Mouse (Mus musculus) hindbrain, embryonic 14.5 days (tissue): ENCODE measurements at regions not wholly inside any gene's neighbourhood (a gene's known extent, or its start where the extent isn't known, plus 50 kb on each side); places are given as distances from the start of the nearest gene placed in this dataset.

Experiments used
- ATAC-seq: fragments of 200-750 bp; cut with Nextera tagmentation; 2 replicates; pipeline ENCODE4 v1.8.0; 2017; ENCODE audit warnings: moderate number of reproducible peaks, mild to moderate bottlenecking, moderate TSS enrichment, moderate library complexity; ENCODE audit not compliant: low FRiP score
- DNase-seq: peaks from one replicate; pipeline ENCODE4 v3.0.0-alpha.2; 2015; ENCODE audit warnings: low spot score
- H3K27ac ChIP-seq: fragments of 300-500 bp; sonication (generic); 2 replicates; pipeline ENCODE4 v1.5.1; 2014; ENCODE audit warnings: mild to moderate bottlenecking, moderate library complexity
- H3K27me3 ChIP-seq: fragments of 300-500 bp; sonication (generic); 2 replicates; pipeline ENCODE4 v1.6.1; 2014; ENCODE audit warnings: mild to moderate bottlenecking, low read length, mixed read lengths; ENCODE audit not compliant: control insufficient read depth, insufficient read depth
- H3K36me3 ChIP-seq: fragments of 300-500 bp; sonication (generic); replicated peaks from 2 replicates; pipeline ENCODE4 v1.6.1; 2014; ENCODE audit not compliant: control insufficient read depth, insufficient read depth
- H3K4me1 ChIP-seq: fragments of 300-500 bp; sonication (generic); replicated peaks from 2 replicates; pipeline ENCODE4 v1.6.1; 2014; ENCODE audit warnings: antibody characterized with exemption, low read length, mixed read lengths; ENCODE audit not compliant: control insufficient read depth, insufficient read depth
- H3K4me2 ChIP-seq: fragments of 300-500 bp; sonication (generic); replicated peaks from 2 replicates; pipeline ENCODE4 v1.6.1; 2014; ENCODE audit warnings: mild to moderate bottlenecking, moderate library complexity
- H3K4me3 ChIP-seq: fragments of 300-500 bp; sonication (generic); replicated peaks from 2 replicates; pipeline ENCODE4 v1.5.1; 2014; ENCODE audit warnings: mild to moderate bottlenecking, low read length
- H3K9ac ChIP-seq: fragments of 300-500 bp; sonication (generic); 2 replicates; pipeline ENCODE4 v1.6.1; 2014
- H3K9me3 ChIP-seq: fragments of 300-500 bp; sonication (generic); 2 replicates; pipeline ENCODE4 v1.6.1; 2016; ENCODE audit warnings: low read length; ENCODE audit not compliant: control insufficient read depth
- WGBS: fragments of 180-500 bp; shearing (Covaris S2); extraction: QIAGEN DNeasy Blood & Tissue Kit; methylation state at CpG from one replicate; pipeline ENCODE4 v1.1.7; 2014; 5-methylcytosine and 5-hydroxymethylcytosine counted together

- no peaks in the 10 kb centered on the region for H3K36me3 ChIP-seq
- ATAC-seq, result no peak
- no peaks in the 10 kb centered on the region for H3K9me3 ChIP-seq
- no peaks in the 10 kb centered on the region for H3K4me1 ChIP-seq
- no peaks in the 10 kb centered on the region for H3K27me3 ChIP-seq
- H3K4me3 ChIP-seq, result no peak overlapping the region
- no peak for DNase-seq
- no peak overlapping the region for H3K27ac ChIP-seq
- no peak overlapping the region for H3K9ac ChIP-seq
- H3K4me2 ChIP-seq, result no peak overlapping the region
- WGBS, result 75% methylated on average over 3 of the region's 3 CpGs
These were observed 62.1 kb downstream of the 4933412E24Rik start for GRCm38 (mm10) chr15:59954345-59954744.

GRCm38 (mm10) chr15:59953857-59954256, 62.6 kb downstream of the 4933412E24Rik start:
- 86% methylated on average over 4 of the region's 4 CpGs for WGBS
- no peak overlapping the region for H3K4me3 ChIP-seq
- no peaks in the 10 kb centered on the region for H3K4me1 ChIP-seq
- no peaks in the 10 kb centered on the region for H3K36me3 ChIP-seq
- no peaks in the 10 kb centered on the region for H3K27me3 ChIP-seq
- no peak overlapping the region for H3K4me2 ChIP-seq
- H3K27ac ChIP-seq, result no peak overlapping the region
- no peak overlapping the region for H3K9ac ChIP-seq
- DNase-seq (no peak), ATAC-seq (no peak)
- H3K9me3 ChIP-seq, result no peaks in the 10 kb centered on the region

- ATAC-seq (no peak), DNase-seq (no peak)
- 85% methylated on average over 3 of the region's 3 CpGs for WGBS
- Histone ChIP-seq H3K4me2 (no peak overlapping the region), H3K9me3 (no peaks in the 10 kb centered on the region), H3K27ac (no peak overlapping the region), H3K4me1 (no peaks in the 10 kb centered on the region), H3K9ac (no peak overlapping the region), H3K36me3 (no peaks in the 10 kb centered on the region), H3K4me3 (no peak overlapping the region), H3K27me3 (no peaks in the 10 kb centered on the region)
These were observed 65.7 kb downstream of the 4933412E24Rik start for GRCm38 (mm10) chr15:59950617-59951216.

GRCm38 (mm10) chr15:59945208-59945607, 71.2 kb downstream of the 4933412E24Rik start:
- WGBS, result 11% methylated on average over 8 of the region's 8 CpGs
- DNase-seq, result no peak
- no peak overlapping the region for H3K4me2 ChIP-seq
- H3K9ac ChIP-seq, result no peak overlapping the region
- no peaks in the 10 kb centered on the region for H3K27me3 ChIP-seq
- H3K4me3 ChIP-seq, result no peak overlapping the region
- no peak overlapping the region for H3K27ac ChIP-seq
- no peaks in the 10 kb centered on the region for H3K36me3 ChIP-seq
- no peaks in the 10 kb centered on the region for H3K9me3 ChIP-seq
- no peak; the same call in 1 of the 2 replicates for ATAC-seq
- H3K4me1 ChIP-seq, result no peaks in the 10 kb centered on the region

- Histone ChIP-seq H3K9ac (peak overlapping the region; percentile 3; the same call in 1 of the 2 replicates), H3K4me3 (no peak overlapping the region), H3K4me1 (no peaks in the 10 kb centered on the region; the same call in 1 of the 2 replicates), H3K36me3 (no peaks in the 10 kb centered on the region), H3K9me3 (no peaks in the 10 kb centered on the region), H3K27ac (peak overlapping the region; percentile 29; the same call in 1 of the 2 replicates), H3K4me2 (no peak overlapping the region), H3K27me3 (no peaks in the 10 kb centered on the region)
- 39% methylated on average over 5 of the region's 5 CpGs for WGBS
- peak; percentile 35 for DNase-seq
- no peak for ATAC-seq
These were observed 79.9 kb downstream of the 4933412E24Rik start for GRCm38 (mm10) chr15:59936486-59936885.

GRCm38 (mm10) chr15:59913860-59914259, 102.6 kb downstream of the 4933412E24Rik start:
- Histone ChIP-seq H3K27ac (no peak overlapping the region), H3K4me2 (no peak overlapping the region), H3K4me3 (no peak overlapping the region), H3K36me3 (no peaks in the 10 kb centered on the region), H3K9ac (no peak overlapping the region), H3K27me3 (no peaks in the 10 kb centered on the region), H3K9me3 (no peaks in the 10 kb centered on the region), H3K4me1 (no peaks in the 10 kb centered on the region)
- ATAC-seq, result no peak
- WGBS, result 56% methylated on average over 4 of the region's 4 CpGs
- no peak for DNase-seq

GRCm38 (mm10) chr15:59908300-59908699, 108.1 kb downstream of the 4933412E24Rik start:
- H3K36me3 ChIP-seq, result no peaks in the 10 kb centered on the region
- no peak overlapping the region for H3K4me3 ChIP-seq
- WGBS, result 84% methylated on average over 2 of the region's 2 CpGs
- H3K9ac ChIP-seq, result no peak overlapping the region
- H3K4me2 ChIP-seq, result no peak overlapping the region
- DNase-seq, result no peak
- no peaks in the 10 kb centered on the region for H3K9me3 ChIP-seq
- H3K27me3 ChIP-seq, result no peaks in the 10 kb centered on the region
- ATAC-seq, result no peak
- H3K27ac ChIP-seq, result no peak overlapping the region
- no peaks in the 10 kb centered on the region for H3K4me1 ChIP-seq

GRCm38 (mm10) chr15:59905832-59906797, 110.3 kb downstream of the 4933412E24Rik start:
- no peak for ATAC-seq
- peak; percentile 72 for DNase-seq
- H3K4me1 ChIP-seq, result no peaks in the 10 kb centered on the region
- 83% methylated on average over 9 of the region's 9 CpGs for WGBS
- H3K4me2 ChIP-seq, result no peak overlapping the region
- no peaks in the 10 kb centered on the region for H3K9me3 ChIP-seq
- H3K36me3 ChIP-seq, result no peaks in the 10 kb centered on the region
- no peak overlapping the region for H3K9ac ChIP-seq
- H3K27ac ChIP-seq, result no peak overlapping the region
- no peaks in the 10 kb centered on the region for H3K27me3 ChIP-seq
- no peak overlapping the region for H3K4me3 ChIP-seq

GRCm38 (mm10) chr15:59904741-59905140, 111.7 kb downstream of the 4933412E24Rik start:
- H3K9me3 ChIP-seq, result no peaks in the 10 kb centered on the region
- no peaks in the 10 kb centered on the region for H3K27me3 ChIP-seq
- DNase-seq (no peak), ATAC-seq (no peak)
- H3K36me3 ChIP-seq, result no peaks in the 10 kb centered on the region
- no peak overlapping the region for H3K9ac ChIP-seq
- no peaks in the 10 kb centered on the region for H3K4me1 ChIP-seq
- H3K4me2 ChIP-seq, result no peak overlapping the region
- H3K27ac ChIP-seq, result no peak overlapping the region
- WGBS, result 65% methylated on average over 5 of the region's 5 CpGs
- no peak overlapping the region for H3K4me3 ChIP-seq
